Mouse (Mus musculus) spleen, postnatal 14 days (tissue): ENCODE measurements around the gene Rps25.
A peak's percentile ranks its signal among the peaks of the same experiment; 100 is the strongest.
"Not testable (repeated sequence)": the region's sequence is repeated elsewhere in the genome, so short reads cannot be mapped to it uniquely, and the experiment has no call there.

ENCODE experiments used
- DNase-seq, 2 experiments: peaks; one replicate each; pipeline ENCODE4 v3.0.0; 2021 to 2022; ENCODE audit warnings: low spot score in 2 of 2

The Rps25 gene

DNA sequence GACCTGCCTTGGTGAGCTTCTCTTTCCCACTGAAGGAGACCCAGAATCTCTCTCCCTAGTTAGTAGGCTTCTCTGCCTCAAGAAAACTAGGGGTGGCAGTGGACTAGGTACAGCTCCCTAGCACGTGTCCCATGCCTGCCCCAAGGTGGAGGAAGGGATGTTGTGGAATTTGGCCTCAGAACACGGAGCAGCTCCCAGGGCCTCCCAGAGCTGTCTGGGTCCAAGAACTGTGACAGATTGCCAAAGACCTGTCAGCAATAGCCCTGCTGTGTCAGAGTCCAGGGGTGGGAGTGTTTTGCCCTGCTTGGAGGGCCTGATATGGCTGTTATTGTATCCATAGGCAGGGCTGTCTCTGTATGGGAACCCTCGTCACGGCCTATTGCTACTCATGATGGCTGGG, 5.9 kb upstream of the Rps25 start:
- DNase-seq = no peak

DNA sequence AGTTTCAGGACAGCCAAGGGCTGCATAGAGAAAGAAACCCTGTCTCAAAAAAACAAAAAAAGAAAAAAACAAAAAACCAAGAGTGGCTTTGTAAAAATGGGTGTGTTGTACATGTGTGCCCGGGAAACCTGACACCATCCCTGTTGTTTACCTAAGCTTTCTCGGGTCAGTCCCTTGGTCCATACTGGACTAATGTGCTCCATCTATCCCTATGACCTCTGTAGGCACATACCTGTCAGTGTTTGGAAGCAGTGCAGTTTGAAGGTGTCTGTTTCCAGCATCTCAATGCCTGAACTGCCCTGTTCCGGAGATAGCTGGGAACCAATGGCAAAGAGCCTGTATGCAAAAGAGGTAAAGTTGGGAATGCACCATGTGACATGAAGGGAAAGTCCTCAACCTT, 1.9 kb upstream of the Rps25 start:
- DNase-seq = no peak

DNA sequence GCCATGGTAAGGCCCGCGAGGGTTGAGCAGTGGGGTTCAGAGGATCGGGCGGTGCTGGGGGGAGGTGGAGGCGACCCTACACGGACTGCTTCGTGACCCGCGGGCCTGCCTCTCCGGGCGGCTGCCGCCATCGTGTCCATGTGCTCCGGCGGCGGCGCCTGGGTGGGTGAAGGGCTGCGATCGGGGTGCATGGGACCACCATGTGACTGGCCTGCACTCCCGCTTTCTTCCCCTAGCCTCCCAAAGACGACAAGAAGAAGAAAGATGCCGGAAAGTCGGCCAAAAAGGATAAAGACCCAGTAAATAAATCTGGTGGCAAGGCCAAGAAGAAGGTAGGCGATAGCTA, 786 bp downstream of the Rps25 start:
- no peak for DNase-seq

GRCm38 (mm10) chr9:44408693-44409092, 1.8 kb downstream of the Rps25 start:
- not testable (repeated sequence) for DNase-seq

- no peak for DNase-seq
Observed at GRCm38 (mm10) chr9:44410647-44411336, 3.9 kb downstream of the Rps25 start.

- DNase-seq = no peak
Observed at GRCm38 (mm10) chr9:44411601-44412130, 4.7 kb downstream of the Rps25 start.

GRCm38 (mm10) chr9:44412306-44412705, 5.4 kb downstream of the Rps25 start:
- DNase-seq = no peak

GRCm38 (mm10) chr9:44412781-44413180, 5.8 kb downstream of the Rps25 start:
- no peak for DNase-seq

DNA sequence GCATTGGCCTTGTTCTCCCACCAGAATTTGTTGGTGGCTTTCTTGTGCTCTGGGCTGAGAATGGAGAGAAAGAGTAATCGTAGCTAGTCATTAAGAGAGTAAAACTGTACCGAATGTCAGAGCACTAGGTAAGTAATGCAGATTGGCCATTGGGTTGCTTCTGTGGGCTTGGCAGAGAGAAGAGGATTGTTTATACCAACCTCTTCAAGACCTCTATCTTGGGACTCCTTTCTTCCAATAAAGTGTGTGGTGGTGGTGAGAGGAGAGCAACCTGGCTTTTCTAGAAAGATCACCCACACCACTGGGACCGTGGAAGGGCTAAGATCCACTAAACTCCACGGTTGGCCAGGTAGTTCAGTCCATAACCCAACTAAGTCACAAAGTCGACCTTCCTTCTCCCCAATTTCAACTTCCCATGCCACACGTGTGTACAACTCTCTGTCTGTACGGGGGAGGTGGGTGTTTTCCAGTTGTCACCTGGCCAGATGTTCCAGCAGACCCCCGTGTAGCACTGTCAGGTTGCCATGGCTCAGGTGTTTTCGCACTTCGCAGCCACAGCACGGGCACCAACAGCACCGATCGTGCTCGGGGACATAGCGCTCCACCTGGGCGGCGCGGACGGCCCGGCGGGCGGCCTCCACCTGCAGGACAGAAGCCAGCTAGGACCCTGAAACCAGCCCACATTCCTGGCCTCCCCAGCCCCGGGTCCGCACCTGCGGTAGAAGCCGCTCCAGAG, 10.4 kb downstream of the Rps25 start:
- no peak for DNase-seq

DNA sequence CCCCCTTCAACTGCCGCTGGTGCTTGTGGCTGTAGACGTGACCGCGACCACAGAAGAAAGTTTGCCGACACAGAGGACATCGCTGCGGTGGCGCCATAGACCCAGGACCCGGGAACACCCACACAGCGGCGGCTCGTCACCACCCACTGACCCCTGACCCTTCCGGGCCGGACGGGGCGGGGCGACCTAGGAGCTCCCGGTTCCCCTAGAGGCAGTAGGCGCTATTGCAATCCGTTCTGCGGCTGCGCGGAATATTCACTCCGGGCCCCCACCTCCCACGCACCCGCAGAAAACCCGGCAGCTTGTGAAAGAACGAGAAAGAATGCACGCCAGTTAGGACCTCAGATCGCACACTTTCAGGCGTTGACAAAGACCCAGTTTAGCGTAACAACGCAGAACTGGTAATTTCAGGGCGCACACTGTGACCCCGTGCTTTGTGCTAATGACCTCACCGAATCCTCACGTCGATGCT, 11.0 kb downstream of the Rps25 start:
- peak; percentile 89 to 94 for DNase-seq

DNA sequence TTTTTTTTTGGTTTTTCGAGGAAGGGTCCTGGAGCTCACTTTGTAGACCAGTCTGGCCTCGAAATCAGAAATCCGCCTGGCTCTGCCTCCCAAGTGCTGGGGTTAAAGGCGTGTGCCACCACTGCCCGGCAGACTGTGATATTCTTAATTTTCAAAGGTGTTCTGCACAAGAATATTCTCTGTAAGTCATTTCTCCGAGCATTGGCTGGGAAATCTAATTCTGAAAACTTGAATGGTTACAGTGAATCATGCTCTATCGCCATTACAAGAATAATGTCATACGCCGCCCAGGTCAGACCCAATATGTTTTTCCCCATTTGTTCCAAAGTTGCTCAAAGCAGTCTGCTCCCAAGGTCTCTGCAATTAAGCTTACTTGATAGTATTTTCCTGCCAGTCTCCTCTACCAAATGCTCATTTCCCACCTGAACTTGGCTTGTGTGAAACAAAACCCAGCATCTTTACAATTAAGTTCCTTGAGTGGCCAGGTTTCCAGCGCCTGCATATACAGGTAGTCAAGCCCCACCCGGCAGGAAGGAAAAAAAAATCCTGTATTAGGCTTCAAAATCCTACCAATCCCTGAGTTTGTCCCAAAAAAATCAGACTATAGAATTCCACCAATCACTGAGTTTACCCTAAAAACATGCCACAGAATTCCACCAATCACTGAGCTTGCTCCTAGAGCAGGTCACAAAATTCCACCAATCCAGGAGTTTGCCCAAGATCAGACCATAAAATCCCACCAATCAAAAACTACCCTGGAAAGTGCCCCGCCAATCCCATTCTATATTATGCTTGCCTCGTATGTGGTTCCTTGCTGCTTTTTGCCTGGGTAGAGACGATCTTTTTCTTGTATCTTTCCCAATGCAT, 11.8 kb downstream of the Rps25 start, which contains the start of gene Ccdc84:
Ccdc84 (minus strand) TSS at position 51 of the 867 bp plus-strand sequence.
- DNase-seq = no peak

DNA sequence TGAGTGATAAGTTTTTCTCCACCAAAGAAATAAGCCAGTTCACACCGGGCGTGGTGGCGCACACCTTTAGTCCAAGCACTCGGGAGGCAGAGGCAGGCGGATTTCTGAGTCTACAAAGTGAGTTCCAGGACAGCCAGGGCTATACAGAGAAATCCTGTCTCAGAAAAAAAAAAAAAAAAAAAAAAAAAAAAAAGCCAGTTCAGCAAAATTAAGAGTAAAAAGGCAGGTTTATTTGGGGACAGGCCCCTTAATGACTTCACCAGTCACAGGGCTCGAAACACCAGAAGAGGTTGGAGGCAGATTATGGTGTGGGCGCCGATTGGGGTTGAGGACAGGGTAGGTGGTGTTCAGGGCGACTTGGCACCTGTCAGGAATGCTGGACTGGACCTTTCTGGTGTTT, 12.8 kb downstream of the Rps25 start:
- not testable (repeated sequence) for DNase-seq

DNA sequence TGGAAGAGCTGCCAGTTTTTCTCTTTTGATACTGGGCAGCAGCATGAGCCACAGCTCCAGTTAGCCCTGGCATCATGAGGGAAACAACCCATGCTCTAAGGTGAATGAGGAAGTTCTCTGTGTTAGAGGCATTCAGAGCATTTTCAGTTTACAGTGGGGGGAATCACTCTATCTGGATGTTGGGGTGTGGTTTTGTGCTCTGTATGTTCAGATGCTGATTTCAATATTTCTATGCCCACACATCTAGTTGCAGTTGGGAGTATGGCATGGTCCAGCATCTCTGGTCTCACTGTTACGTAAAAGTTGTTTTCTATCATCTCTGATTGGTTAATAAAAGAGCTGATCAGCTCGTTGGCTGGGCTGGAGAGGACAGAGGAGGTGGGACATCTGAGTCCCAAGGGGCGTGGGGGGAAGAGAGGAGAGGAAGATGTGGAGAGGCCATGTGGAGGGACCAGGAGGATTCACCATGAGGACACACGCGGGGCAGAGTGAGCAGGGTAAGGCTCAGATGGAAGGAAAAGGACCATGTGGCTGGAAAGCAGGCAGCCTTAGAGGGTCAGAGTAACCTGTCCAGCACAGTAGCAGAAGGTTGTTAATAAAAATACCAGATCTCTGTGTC, 13.4 kb downstream of the Rps25 start:
- no peak for DNase-seq

GRCm38 (mm10) chr9:44423576-44423975, 16.6 kb downstream of the Rps25 start:
- no peak for DNase-seq

DNA sequence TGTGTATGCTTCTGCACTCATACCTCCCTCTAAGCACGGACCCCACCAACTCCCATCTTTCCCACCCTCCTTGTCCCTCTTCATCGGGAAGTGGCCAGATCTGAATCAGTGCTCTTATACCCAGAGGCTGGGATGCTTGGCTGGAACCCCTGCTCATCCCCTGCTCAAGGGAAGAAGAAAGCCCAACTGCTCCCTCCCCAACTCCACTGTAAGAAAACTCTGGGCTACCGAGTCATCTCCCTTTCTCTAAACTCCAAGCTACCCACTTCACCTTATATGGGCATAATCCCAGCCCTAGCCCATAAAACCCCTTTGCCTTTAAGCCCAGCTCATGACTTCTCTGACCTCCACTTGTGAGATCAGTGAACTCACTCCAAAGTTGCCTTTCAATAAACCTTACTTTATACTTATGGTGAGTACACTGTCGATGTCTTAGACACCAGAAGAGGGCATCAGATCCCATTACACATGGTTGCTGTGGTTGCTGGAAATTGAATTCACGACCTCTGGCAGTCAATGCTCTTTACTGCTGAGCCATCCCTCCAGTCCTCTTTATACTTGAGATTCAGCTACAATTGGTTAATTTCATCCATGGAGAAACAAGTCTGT, 25.7 kb downstream of the Rps25 start:
- no peak for DNase-seq

- peak; percentile 12 to 28 for DNase-seq
Observed at GRCm38 (mm10) chr9:44435747-44436146, 28.8 kb downstream of the Rps25 start.

DNA sequence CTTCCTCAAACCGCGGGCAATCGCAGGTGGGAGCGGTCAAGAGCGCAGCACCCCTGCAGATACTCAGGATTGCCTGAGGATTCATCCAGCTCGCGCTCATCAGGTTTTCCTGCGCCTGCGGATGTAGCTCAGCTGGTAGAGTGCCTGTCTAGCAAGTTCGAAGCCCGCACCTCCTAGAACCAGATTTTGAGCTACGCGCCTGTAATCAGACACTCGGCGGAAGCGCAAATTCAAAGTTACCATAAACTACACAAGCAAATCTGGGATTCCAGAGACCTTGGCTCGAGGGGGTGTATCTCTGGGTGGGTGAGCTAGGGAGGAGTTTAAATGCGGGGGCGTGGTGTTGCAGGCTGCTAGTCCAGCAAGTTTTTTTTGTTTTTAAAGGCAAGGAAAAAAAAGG, 34.0 kb downstream of the Rps25 start, which contains the start of gene Foxr1:
Foxr1 (minus strand) TSS at position 176 of the 400 bp plus-strand sequence.
- no peak for DNase-seq

- not testable (repeated sequence) for DNase-seq
Observed at GRCm38 (mm10) chr9:44444402-44445025, 37.6 kb downstream of the Rps25 start.

DNA sequence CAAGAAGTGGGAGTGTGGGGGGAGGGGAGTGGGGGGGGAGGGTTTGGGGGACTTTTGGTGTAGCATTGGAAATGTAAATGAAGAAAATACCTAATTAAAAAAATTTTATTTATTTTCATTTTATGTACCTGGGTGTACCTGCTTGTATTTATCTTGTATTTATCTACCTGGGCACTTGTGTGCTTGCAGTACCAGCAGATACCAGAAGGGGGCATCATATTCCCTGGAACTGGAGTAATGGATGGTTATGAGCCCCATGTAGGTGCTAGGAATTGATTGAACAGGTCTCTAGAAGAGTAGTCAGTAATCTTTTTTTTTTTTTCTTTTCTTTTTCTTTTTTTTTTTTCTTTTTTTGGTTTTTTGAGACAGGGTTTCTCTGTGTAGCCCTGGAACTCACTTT, 43.4 kb downstream of the Rps25 start:
- peak in 1 of 2 experiments; percentile 16 for DNase-seq

DNA sequence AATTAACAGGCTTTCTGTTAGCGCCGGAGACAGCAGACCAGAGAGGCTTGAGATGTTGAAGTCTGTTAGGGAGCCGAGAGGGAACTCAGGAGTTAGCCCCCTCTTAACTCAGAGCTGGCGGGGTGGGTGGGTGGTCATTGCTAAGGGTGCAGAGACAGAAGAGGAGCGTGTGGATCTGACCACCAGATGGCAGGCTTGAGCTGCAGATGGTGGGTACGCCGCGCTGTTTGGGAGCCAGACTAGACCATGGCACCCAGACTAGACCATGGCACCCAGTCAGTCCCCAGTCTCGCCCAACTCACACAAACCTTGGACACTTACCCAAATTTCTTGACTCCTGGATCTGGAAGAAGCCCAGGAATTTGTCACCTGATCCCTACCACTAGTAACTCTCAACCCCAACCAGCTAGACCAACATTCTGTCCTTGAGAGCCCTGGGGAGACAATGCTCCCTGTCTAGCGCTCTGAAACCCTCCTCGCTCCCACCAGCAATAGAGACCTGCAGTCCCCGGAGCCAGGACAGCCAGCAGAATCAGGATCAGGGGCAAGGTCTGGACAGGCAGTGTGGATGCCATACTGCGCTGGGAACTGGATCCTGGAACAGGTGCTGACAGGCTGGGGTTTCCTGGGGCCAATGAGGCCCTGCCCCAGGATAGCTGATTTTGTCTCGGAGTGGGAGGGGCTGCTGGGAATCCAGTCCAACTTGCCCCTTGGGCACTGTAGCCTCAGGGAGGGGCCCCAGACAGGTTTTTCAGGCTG, 47.4 kb downstream of the Rps25 start:
- peak; percentile 62 to 82 for DNase-seq
